Mouse (Mus musculus): ENCODE measurements around the gene Iqcf5. TPM values are rescaled to one million over a fixed set of nuclear protein-coding genes. Genes with fewer than 3 reads are reported as not detected.
A peak's percentile ranks its signal among the peaks of the same experiment; 100 is the strongest.

Iqcf5 gene
- polyA plus RNA-seq, 1 experiment from 2014 or later, result not detected

GRCm38 (mm10) chr9:106473081-106473752, 41.2 kb upstream of the Iqcf5 start:
- no peak for ATAC-seq (replicated peaks; ENCODE audit: insufficient number of reproducible peaks, insufficient read depth, low FRiP score, low read depth)
- H3K27me3 ChIP-seq, result no peaks in the 10 kb centered on the region
- no peak overlapping the region for H3K4me3 ChIP-seq
- no peak overlapping the region for H3K9ac ChIP-seq
- WGBS, result 86% methylated on average over 16 of the region's 16 CpGs
- no peak overlapping the region for H3K4me2 ChIP-seq
- H3K27ac ChIP-seq, result no peak overlapping the region
- H3K9me3 ChIP-seq (replicated peaks), result no peaks in the 10 kb centered on the region
- peaks cover 50% of the 10 kb centered on the region for H3K4me1 ChIP-seq (replicated peaks)
- H3K36me3 ChIP-seq, result no peaks in the 10 kb centered on the region

GRCm38 (mm10) chr9:106473753-106474105, 40.6 kb upstream of the Iqcf5 start:
- Histone ChIP-seq H3K36me3 (no peaks in the 10 kb centered on the region), H3K27me3 (no peaks in the 10 kb centered on the region), H3K9me3 (replicated peaks) (no peaks in the 10 kb centered on the region), H3K4me1 (replicated peaks) (peaks cover 51% of the 10 kb centered on the region), H3K27ac (no peak overlapping the region), H3K4me3 (no peak overlapping the region), H3K9ac (no peak overlapping the region), H3K4me2 (no peak overlapping the region)
- 69% methylated on average over 5 of the region's 5 CpGs for WGBS
- ATAC-seq (replicated peaks; ENCODE audit: insufficient number of reproducible peaks, insufficient read depth, low FRiP score, low read depth), result no peak

GRCm38 (mm10) chr9:106474456-106474855, 39.9 kb upstream of the Iqcf5 start:
- Histone ChIP-seq H3K36me3 (no peaks in the 10 kb centered on the region), H3K4me3 (no peak overlapping the region), H3K27ac (no peak overlapping the region), H3K9ac (no peak overlapping the region), H3K27me3 (no peaks in the 10 kb centered on the region), H3K9me3 (replicated peaks) (no peaks in the 10 kb centered on the region), H3K4me1 (replicated peaks) (peaks cover 51% of the 10 kb centered on the region), H3K4me2 (peak overlapping the region; percentile 24; the same call in 1 of the 2 replicates)
- no peak for ATAC-seq (replicated peaks; ENCODE audit: insufficient number of reproducible peaks, insufficient read depth, low FRiP score, low read depth)
- 5% methylated on average over 6 of the region's 6 CpGs for WGBS

- WGBS, result 59% methylated on average over 7 of the region's 7 CpGs
- H3K27ac ChIP-seq, result no peak overlapping the region
- no peaks in the 10 kb centered on the region for H3K27me3 ChIP-seq
- no peak overlapping the region for H3K4me3 ChIP-seq
- 0 out of 2 replicates have a peak overlapping the region, but pooled peaks have one; percentile 7 for H3K4me2 ChIP-seq
- ATAC-seq (replicated peaks; ENCODE audit: insufficient number of reproducible peaks, insufficient read depth, low FRiP score, low read depth), result no peak
- H3K36me3 ChIP-seq, result no peaks in the 10 kb centered on the region
- H3K9ac ChIP-seq, result no peak overlapping the region
- H3K9me3 ChIP-seq (replicated peaks), result no peaks in the 10 kb centered on the region
- peaks cover 51% of the 10 kb centered on the region for H3K4me1 ChIP-seq (replicated peaks)
These were observed 39.3 kb upstream of the Iqcf5 start for GRCm38 (mm10) chr9:106475046-106475445.

- Histone ChIP-seq H3K27me3 (no peaks in the 10 kb centered on the region), H3K36me3 (no peaks in the 10 kb centered on the region; the same call in 1 of the 2 replicates), H3K9ac (peak within 1 kb of the TSS; percentile 42), H3K27ac (peak within 1 kb of the TSS; percentile 77), H3K4me3 (peak within 1 kb of the TSS; percentile 65), H3K4me2 (peak within 1 kb of the TSS; percentile 63), H3K4me1 (replicated peaks) (peaks cover 51% of the 10 kb centered on the region), H3K9me3 (replicated peaks) (no peaks in the 10 kb centered on the region)
- 81% methylated on average over 10 of the region's 10 CpGs for WGBS
- ATAC-seq (replicated peaks; ENCODE audit: insufficient number of reproducible peaks, insufficient read depth, low FRiP score, low read depth), result no peak
These were observed 38.7 kb upstream of the Iqcf5 start, which contains the start of gene Rrp9 for GRCm38 (mm10) chr9:106475663-106476001. Gene Rrp9 (plus strand): TSS chr9:106475963.

GRCm38 (mm10) chr9:106476002-106476923, 38.1 kb upstream of the Iqcf5 start:
- peak; percentile 20 for ATAC-seq (replicated peaks; ENCODE audit: insufficient number of reproducible peaks, insufficient read depth, low FRiP score, low read depth)
- no peaks in the 10 kb centered on the region for H3K9me3 ChIP-seq (replicated peaks)
- peak overlapping the region; percentile 77 for H3K27ac ChIP-seq
- H3K4me3 ChIP-seq, result peak overlapping the region; percentile 65
- H3K9ac ChIP-seq, result peak overlapping the region; percentile 42
- WGBS, result 20% methylated on average over 16 of the region's 16 CpGs
- peaks cover 51% of the 10 kb centered on the region for H3K4me1 ChIP-seq (replicated peaks)
- peaks cover 3% of the 10 kb centered on the region; the same call in 1 of the 2 replicates for H3K36me3 ChIP-seq
- peak overlapping the region; percentile 63 for H3K4me2 ChIP-seq
- no peaks in the 10 kb centered on the region for H3K27me3 ChIP-seq

GRCm38 (mm10) chr9:106476924-106477484, 37.4 kb upstream of the Iqcf5 start, which contains the start of gene Parp3:
Gene Parp3 (minus strand): TSS chr9:106476949.
- Histone ChIP-seq H3K4me1 (replicated peaks) (peaks cover 47% of the 10 kb centered on the region), H3K36me3 (peaks cover 4% of the 10 kb centered on the region; the same call in 1 of the 2 replicates), H3K9ac (peak within 1 kb of the TSS; percentile 53), H3K9me3 (replicated peaks) (no peaks in the 10 kb centered on the region), H3K4me2 (peak within 1 kb of the TSS; percentile 88), H3K27me3 (no peaks in the 10 kb centered on the region), H3K4me3 (peak within 1 kb of the TSS; percentile 65), H3K27ac (peak within 1 kb of the TSS; percentile 77)
- under 1% methylated on average over 41 of the region's 41 CpGs for WGBS
- ATAC-seq (replicated peaks; ENCODE audit: insufficient number of reproducible peaks, insufficient read depth, low FRiP score, low read depth), result peak; percentile 96

- Histone ChIP-seq H3K4me2 (peak overlapping the region; percentile 88), H3K27ac (no peak overlapping the region)
- WGBS, result 2% methylated on average over 16 of the region's 16 CpGs
These were observed 36.7 kb upstream of the Iqcf5 start for GRCm38 (mm10) chr9:106477649-106478048.

GRCm38 (mm10) chr9:106478101-106478500, 36.3 kb upstream of the Iqcf5 start:
- Histone ChIP-seq H3K9me3 (replicated peaks) (no peaks in the 10 kb centered on the region), H3K27ac (no peak overlapping the region), H3K36me3 (peaks cover 10% of the 10 kb centered on the region), H3K4me2 (peak overlapping the region; percentile 88), H3K27me3 (no peaks in the 10 kb centered on the region), H3K4me1 (replicated peaks) (peaks cover 39% of the 10 kb centered on the region), H3K4me3 (peak overlapping the region; percentile 65), H3K9ac (peak overlapping the region; percentile 53)
- no peak for ATAC-seq (replicated peaks; ENCODE audit: insufficient number of reproducible peaks, insufficient read depth, low FRiP score, low read depth)
- WGBS, result 72% methylated on average over 9 of the region's 9 CpGs

More at GRCm38 (mm10) chr9:106477649-106478048, 36.7 kb upstream of the Iqcf5 start:
- Histone ChIP-seq H3K4me1 (replicated peaks) (peaks cover 40% of the 10 kb centered on the region), H3K9ac (peak overlapping the region; percentile 53), H3K27me3 (no peaks in the 10 kb centered on the region), H3K36me3 (peaks cover 5% of the 10 kb centered on the region; the same call in 1 of the 2 replicates), H3K4me3 (peak overlapping the region; percentile 65), H3K9me3 (replicated peaks) (no peaks in the 10 kb centered on the region)
- no peak for ATAC-seq (replicated peaks; ENCODE audit: insufficient number of reproducible peaks, insufficient read depth, low FRiP score, low read depth)

- H3K9me3 ChIP-seq (replicated peaks), result no peaks in the 10 kb centered on the region
- no peak overlapping the region for H3K27ac ChIP-seq
- peaks cover 29% of the 10 kb centered on the region for H3K36me3 ChIP-seq
- no peak overlapping the region for H3K9ac ChIP-seq
- H3K4me2 ChIP-seq, result no peak overlapping the region
- peaks cover 22% of the 10 kb centered on the region for H3K4me1 ChIP-seq (replicated peaks)
- 90% methylated on average over 7 of the region's 7 CpGs for WGBS
- no peak overlapping the region for H3K4me3 ChIP-seq
- no peaks in the 10 kb centered on the region for H3K27me3 ChIP-seq
- no peak for ATAC-seq (replicated peaks; ENCODE audit: insufficient number of reproducible peaks, insufficient read depth, low FRiP score, low read depth)
These were observed 33.8 kb upstream of the Iqcf5 start for GRCm38 (mm10) chr9:106480541-106480940.

GRCm38 (mm10) chr9:106481075-106481474, 33.3 kb upstream of the Iqcf5 start:
- Histone ChIP-seq H3K4me2 (no peak overlapping the region), H3K27me3 (no peaks in the 10 kb centered on the region), H3K4me1 (replicated peaks) (peaks cover 16% of the 10 kb centered on the region), H3K9ac (no peak overlapping the region), H3K36me3 (peaks cover 29% of the 10 kb centered on the region), H3K27ac (no peak overlapping the region), H3K9me3 (replicated peaks) (no peaks in the 10 kb centered on the region), H3K4me3 (no peak overlapping the region)
- 87% methylated on average over 15 of the region's 15 CpGs for WGBS
- ATAC-seq (replicated peaks; ENCODE audit: insufficient number of reproducible peaks, insufficient read depth, low FRiP score, low read depth), result no peak
